ENCODE assay signal across 8 mouse cellular contexts in the genomic region with DNA sequence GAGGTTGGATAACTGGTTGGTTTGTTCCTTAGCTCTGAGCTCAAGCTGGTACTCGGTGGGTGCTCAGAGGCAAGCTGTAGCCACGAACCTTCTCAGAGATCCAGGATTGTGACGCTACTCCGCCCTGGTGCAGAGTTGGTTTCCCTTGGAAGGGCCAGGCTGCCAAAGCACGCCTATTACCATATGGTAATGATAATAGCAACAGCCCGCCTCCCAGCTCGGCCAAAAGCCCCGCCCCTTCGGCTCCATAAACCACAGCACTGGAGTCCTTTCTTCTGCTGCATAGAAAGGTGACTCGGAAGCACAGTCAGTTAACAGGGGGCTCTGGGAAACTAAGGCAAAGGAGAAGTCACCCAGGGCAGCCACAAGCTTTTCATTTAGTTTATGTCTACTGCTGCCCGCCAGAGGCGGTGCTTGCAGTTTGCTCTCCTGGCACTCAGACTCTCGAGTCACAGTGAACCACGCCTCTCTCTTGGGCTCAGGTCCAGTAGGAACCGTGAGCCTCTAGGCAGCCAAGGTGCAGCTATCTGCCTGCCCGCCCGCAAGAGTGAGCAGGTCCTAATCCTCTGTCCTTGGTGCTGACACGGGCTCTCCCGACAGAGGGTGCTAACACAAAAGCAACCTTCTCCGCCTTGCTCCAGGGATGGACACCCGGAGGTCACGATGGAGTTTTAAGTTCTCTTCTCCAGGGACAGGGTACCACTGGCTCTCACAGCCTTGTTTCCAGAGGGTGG. TPM values are rescaled to one million over a fixed set of nuclear protein-coding genes. Genes with fewer than 3 reads are reported as not detected.
DNase-seq lines count a peak whose midpoint lies in the region; ATAC-seq and TF ChIP-seq lines count a peak whose summit lies in the region.

No protein-coding gene starts in this region.

- peak; percentile 55; the same call in 1 of the 2 replicates for TF ChIP-seq CTCF in brain, embryonic 14.5 days (IDR thresholded peaks at IDR 0.05; ENCODE audit: borderline replicate concordance, extremely low read depth, insufficient read depth, insufficient read length)

- no peak for TF ChIP-seq POLR2A in brain, embryonic 14.5 days (IDR thresholded peaks at IDR 0.05; ENCODE audit: borderline replicate concordance, extremely low read depth, insufficient read depth, insufficient read length, poor library complexity, severe bottlenecking)

- no peak overlapping the region for H3K4me3 ChIP-seq in liver, embryonic 12.5 days
- H3K4me3 ChIP-seq in forebrain, embryonic 12.5 days (replicated peaks), result no peak overlapping the region

- H3K27me3 ChIP-seq in liver, embryonic 12.5 days (replicated peaks), result peaks cover 70% of the 10 kb centered on the region
- H3K27me3 ChIP-seq in forebrain, embryonic 12.5 days, result peaks cover 78% of the 10 kb centered on the region

- DNase-seq in liver, result peak; percentile 23
- peak; percentile 80 for DNase-seq in brain, embryonic 14.5 days (ENCODE audit: low read depth)
- DNase-seq in kidney, postnatal 14 days, result peak; percentile 50
- DNase-seq in lung, postnatal 4 days, result peak; percentile 40 to 61
- peak; percentile 40 for DNase-seq in testis, postnatal 14 days (ENCODE audit: low spot score)
- no peak for DNase-seq in frontal cortex, postnatal 25 days (ENCODE audit: low spot score in 2 of 2)

- no peak for ATAC-seq in liver, embryonic 12.5 days
- ATAC-seq in forebrain, embryonic 12.5 days (ENCODE audit: low FRiP score), result no peak

- no peaks in the 10 kb centered on the region for H3K36me3 ChIP-seq in liver, embryonic 12.5 days
- no peaks in the 10 kb centered on the region for H3K36me3 ChIP-seq in forebrain, embryonic 12.5 days (replicated peaks)

- H3K9ac ChIP-seq in liver, embryonic 12.5 days, result no peak overlapping the region
- no peak overlapping the region for H3K9ac ChIP-seq in forebrain, embryonic 12.5 days

- H3K27ac ChIP-seq in liver, embryonic 12.5 days, result no peak overlapping the region
- no peak overlapping the region for H3K27ac ChIP-seq in forebrain, embryonic 12.5 days

- 0 out of 2 replicates have a peak, but pooled peaks cover 4% of the 10 kb centered on the region for H3K4me1 ChIP-seq in liver, embryonic 12.5 days
- H3K4me1 ChIP-seq in forebrain, embryonic 12.5 days, result peaks cover 53% of the 10 kb centered on the region

- no peak overlapping the region for H3K4me2 ChIP-seq in liver, embryonic 12.5 days
- peak overlapping the region; percentile 10 for H3K4me2 ChIP-seq in forebrain, embryonic 12.5 days

- no peaks in the 10 kb centered on the region for H3K9me3 ChIP-seq in liver, embryonic 12.5 days (replicated peaks)
- no peaks in the 10 kb centered on the region for H3K9me3 ChIP-seq in forebrain, embryonic 12.5 days

- WGBS in liver, embryonic 12.5 days (ENCODE audit: insufficient replicate concordance), result 9% methylated on average over 22 of the region's 22 CpGs
- WGBS in forebrain, embryonic 12.5 days, result 4% methylated on average over 22 of the region's 22 CpGs

RNA-seq across cellular contexts. Expression of gene Igsf21, which starts 2.6 kb away (rescaled TPM):
- 0.08 and 0.10 TPM in 2 replicates for polyA plus RNA-seq in liver, embryonic 12.5 days (2016; fragmentation: Nextera tagmentation; extraction: Ambion mirVana)
- polyA plus RNA-seq in brain, embryonic 14.5 days (2012; rRNA removed), result 16.1 and 36.1 TPM in 2 replicates
- polyA plus RNA-seq in forebrain, embryonic 12.5 days (2016; fragmentation: Nextera tagmentation; extraction: Ambion mirVana), result 21.7 and 22.8 TPM in 2 replicates

Comparison
In these comparisons a context has a peak if more than half of its experiments do, and no peak if none do; other contexts are left out.
1. DNase-seq: peak in liver (single experiment), brain, embryonic 14.5 days (single experiment), kidney, postnatal 14 days (single experiment), lung, postnatal 4 days (2 of 2) and testis, postnatal 14 days (single experiment); none in frontal cortex, postnatal 25 days (0 of 2).
2. RNA of gene Igsf21, which starts 2.6 kb away (polyA plus RNA-seq): 16.1 to 36.1 TPM in brain, embryonic 14.5 days and 21.7 to 22.8 TPM in forebrain, embryonic 12.5 days; 0.08 to 0.10 TPM in liver, embryonic 12.5 days; every median in the first group is over 10 times any median in the second.